Mouse (Mus musculus) liver, postnatal 0 days (tissue): ENCODE measurements around the gene Ndufa7.
"Not testable (repeated sequence)": the region's sequence is repeated elsewhere in the genome, so short reads cannot be mapped to it uniquely, and the experiment has no call there.

ENCODE experiments used
- CTCF ChIP-seq: sonication (generic); IDR thresholded peaks from 2 replicates; pipeline ENCODE4 v1.5.1; 2016; ENCODE audit warnings: antibody characterized with exemption, low read depth
- EP300 ChIP-seq: IDR thresholded peaks from 2 replicates; pipeline ENCODE4 v1.6.1; 2016; ENCODE audit warnings: antibody characterized with exemption, low read depth, mild to moderate bottlenecking

GRCm38 (mm10) chr17:33887802-33888201, 63.4 kb downstream of the Ndufa7 start:
- not testable (repeated sequence) for TF ChIP-seq CTCF, EP300
